Mouse (Mus musculus) limb, embryonic 15.5 days (tissue): Measurements from ENCODE around the gene Rad51b. TPM values are rescaled to one million over a fixed set of nuclear protein-coding genes. Genes with fewer than 3 reads are reported as not detected.

ENCODE experiments used
- ATAC-seq: fragments of 200-750 bp; cut with Nextera tagmentation; 2 replicates; pipeline ENCODE4 v1.8.0; 2017; ENCODE audit warnings: low read depth, moderate TSS enrichment; ENCODE audit not compliant: insufficient number of reproducible peaks, low FRiP score, low TSS enrichment
- H3K27ac ChIP-seq: fragments of 300-500 bp; sonication (generic); 2 replicates; pipeline ENCODE4 v1.5.1; 2015; ENCODE audit warnings: moderate library complexity, mild to moderate bottlenecking, inconsistent platforms
- H3K27me3 ChIP-seq: fragments of 300-500 bp; sonication (generic); 2 replicates; pipeline ENCODE4 v1.6.1; 2015; ENCODE audit warnings: inconsistent platforms
- H3K36me3 ChIP-seq: fragments of 300-500 bp; sonication (generic); 2 replicates; pipeline ENCODE4 v1.6.1; 2015; ENCODE audit warnings: inconsistent platforms
- H3K4me1 ChIP-seq: fragments of 300-500 bp; sonication (generic); 2 replicates; pipeline ENCODE4 v1.6.1; 2015; ENCODE audit warnings: inconsistent platforms
- H3K4me2 ChIP-seq: fragments of 300-500 bp; sonication (generic); 2 replicates; pipeline ENCODE4 v1.6.1; 2015; ENCODE audit warnings: mild to moderate bottlenecking, inconsistent platforms
- H3K4me3 ChIP-seq: fragments of 300-500 bp; sonication (generic); 2 replicates; pipeline ENCODE4 v1.5.1; 2015; ENCODE audit warnings: mild to moderate bottlenecking, inconsistent platforms
- H3K9ac ChIP-seq: fragments of 300-500 bp; sonication (generic); 2 replicates; pipeline ENCODE4 v1.6.1; 2015; ENCODE audit warnings: inconsistent platforms
- H3K9me3 ChIP-seq: fragments of 300-500 bp; sonication (generic); 2 replicates; pipeline ENCODE4 v1.6.1; 2016; ENCODE audit warnings: inconsistent platforms
- WGBS: fragments of 180-500 bp; shearing (Covaris S2); methylation state at CpG from one replicate; pipeline ENCODE4 v1.1.7; 2015; 5-methylcytosine and 5-hydroxymethylcytosine counted together
- polyA plus RNA-seq: library from polyadenylated mRNA; unstranded; fragments of >200 nt; fragmentation: Nextera tagmentation; extraction: Ambion mirVana; gene quantifications from 2 replicates; pipeline ENCODE4 v1.2.1, GENCODE M21; 2015

Gene Rad51b
- polyA plus RNA-seq, 1 experiment from 2014 or later: 5.2 TPM

GRCm38 (mm10) chr12:79750253-79751125, 453.4 kb downstream of the Rad51b start:
- H3K27me3 ChIP-seq: no peaks in the 10 kb centered on the region
- no peak overlapping the region for H3K4me3 ChIP-seq
- H3K4me1 ChIP-seq: peaks cover 57% of the 10 kb centered on the region
- ATAC-seq: peak; percentile 82
- 15% methylated on average over 10 of the region's 10 CpGs for WGBS
- H3K9ac ChIP-seq: no peak overlapping the region
- peak overlapping the region; percentile 72 for H3K27ac ChIP-seq
- peak overlapping the region; percentile 19; the same call in 1 of the 2 replicates for H3K4me2 ChIP-seq
- no peaks in the 10 kb centered on the region for H3K36me3 ChIP-seq
- no peaks in the 10 kb centered on the region for H3K9me3 ChIP-seq

DNA sequence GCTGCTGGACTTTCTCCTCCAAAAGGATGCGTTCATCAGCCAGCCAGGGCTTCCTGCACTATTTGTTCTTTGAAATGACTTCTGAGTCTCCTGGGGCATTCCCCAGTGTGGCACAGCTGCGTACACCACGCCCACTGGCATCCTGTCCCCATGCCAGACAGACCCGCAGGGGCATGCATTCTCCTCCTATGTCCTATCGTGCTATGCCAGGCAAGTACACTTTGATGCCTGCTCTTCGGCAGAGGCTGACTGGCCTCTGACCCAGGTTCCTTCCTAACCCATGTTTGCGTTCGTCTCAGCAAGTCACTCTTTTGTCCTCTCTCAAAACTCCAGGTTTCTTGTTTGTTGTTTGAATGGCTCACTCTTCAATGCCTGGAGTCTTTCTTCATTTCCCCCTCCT, 454.7 kb downstream of the Rad51b start:
- Histone ChIP-seq H3K27me3 (no peaks in the 10 kb centered on the region), H3K4me3 (no peak overlapping the region), H3K4me2 (no peak overlapping the region), H3K9ac (no peak overlapping the region), H3K36me3 (no peaks in the 10 kb centered on the region), H3K4me1 (peaks cover 57% of the 10 kb centered on the region), H3K27ac (peak overlapping the region; percentile 72), H3K9me3 (no peaks in the 10 kb centered on the region)
- WGBS: 27% methylated on average over 8 of the region's 8 CpGs
- ATAC-seq: no peak

DNA sequence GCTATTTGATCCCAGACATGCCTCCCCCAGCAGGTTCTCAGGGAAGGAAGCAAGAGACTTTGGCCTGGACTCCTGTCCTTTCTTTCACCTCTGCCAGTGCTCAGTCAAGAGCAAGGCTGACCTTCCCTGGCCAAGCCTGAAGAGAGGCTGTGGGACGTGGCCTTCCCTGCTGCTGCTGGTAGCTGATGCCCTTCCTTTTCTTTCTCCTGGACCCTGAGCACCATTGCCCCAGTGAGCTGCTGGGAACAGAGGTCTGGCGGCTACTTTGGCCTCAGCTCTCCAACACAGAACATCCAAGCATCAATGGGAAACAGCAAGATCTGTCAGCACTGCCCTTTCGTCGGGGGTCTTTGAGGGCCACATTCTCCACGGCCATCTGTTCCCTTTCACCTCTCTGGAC, 455.1 kb downstream of the Rad51b start:
- 51% methylated on average over 5 of the region's 5 CpGs for WGBS
- peaks cover 59% of the 10 kb centered on the region for H3K4me1 ChIP-seq

GRCm38 (mm10) chr12:79755617-79756016, 458.5 kb downstream of the Rad51b start:
- WGBS: 40% methylated on average over 4 of the region's 4 CpGs
- ATAC-seq: no peak

More for the DNA sequence above, 455.1 kb downstream of the Rad51b start:
- no peak overlapping the region for H3K4me2 ChIP-seq
- H3K27me3 ChIP-seq: no peaks in the 10 kb centered on the region
- H3K4me3 ChIP-seq: no peak overlapping the region
- no peaks in the 10 kb centered on the region for H3K36me3 ChIP-seq
- no peak for ATAC-seq
- H3K27ac ChIP-seq: peak overlapping the region; percentile 72; the same call in 1 of the 2 replicates
- no peaks in the 10 kb centered on the region for H3K9me3 ChIP-seq
- H3K9ac ChIP-seq: no peak overlapping the region

DNA sequence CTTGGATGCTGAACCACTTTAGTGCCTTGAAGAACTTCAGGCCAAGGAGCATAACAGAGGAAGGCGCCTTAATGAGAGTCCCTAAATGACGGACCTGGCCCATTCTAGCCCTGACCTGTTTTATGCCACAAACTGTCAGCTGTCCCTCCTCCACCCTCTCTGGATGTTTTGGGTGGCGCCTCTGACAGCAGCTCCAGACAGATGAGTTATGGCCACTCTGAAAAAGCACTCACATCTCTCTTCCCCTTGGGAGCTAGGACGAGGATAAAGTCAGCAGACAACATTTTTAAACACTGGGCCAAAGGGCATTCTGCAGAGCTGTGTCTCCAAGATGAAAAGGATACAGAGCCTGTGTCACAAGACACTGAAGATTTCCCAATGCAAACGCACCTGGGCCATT, 459.3 kb downstream of the Rad51b start:
- H3K4me1 ChIP-seq: peaks cover 37% of the 10 kb centered on the region
- H3K9ac ChIP-seq: no peak overlapping the region
- 60% methylated on average over 5 of the region's 5 CpGs for WGBS
- no peaks in the 10 kb centered on the region for H3K9me3 ChIP-seq
- ATAC-seq: no peak
- no peak overlapping the region for H3K4me2 ChIP-seq
- no peaks in the 10 kb centered on the region for H3K36me3 ChIP-seq
- H3K27me3 ChIP-seq: no peaks in the 10 kb centered on the region
- H3K27ac ChIP-seq: peak overlapping the region; percentile 47; the same call in 1 of the 2 replicates
- no peak overlapping the region for H3K4me3 ChIP-seq

More at GRCm38 (mm10) chr12:79755617-79756016, 458.5 kb downstream of the Rad51b start:
- Histone ChIP-seq H3K36me3 (no peaks in the 10 kb centered on the region), H3K27ac (peak overlapping the region; percentile 65), H3K9ac (no peak overlapping the region), H3K4me3 (no peak overlapping the region), H3K9me3 (no peaks in the 10 kb centered on the region), H3K4me2 (no peak overlapping the region), H3K4me1 (peaks cover 44% of the 10 kb centered on the region), H3K27me3 (no peaks in the 10 kb centered on the region)

DNA sequence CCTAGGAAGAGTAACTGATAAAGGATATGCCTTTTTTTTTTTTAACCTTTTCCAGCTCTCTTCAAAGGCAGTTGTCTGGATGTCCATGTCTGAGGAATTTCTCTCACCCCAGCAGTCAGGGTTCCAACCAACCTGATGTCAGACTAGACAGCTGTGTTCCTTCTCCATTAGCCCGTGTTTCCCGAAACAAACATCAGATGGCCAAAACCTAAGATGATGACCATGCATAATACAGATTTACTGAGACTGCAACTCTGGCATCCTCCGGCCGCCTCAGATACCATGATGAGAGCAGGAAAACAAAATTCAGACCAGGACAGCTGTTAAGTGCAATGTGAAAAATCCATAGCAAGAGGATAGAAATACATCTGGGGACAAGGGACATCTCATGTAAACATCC, 460.7 kb downstream of the Rad51b start:
- Histone ChIP-seq H3K27ac (no peak overlapping the region), H3K9me3 (no peaks in the 10 kb centered on the region), H3K4me3 (no peak overlapping the region), H3K4me2 (no peak overlapping the region), H3K4me1 (peaks cover 24% of the 10 kb centered on the region), H3K36me3 (no peaks in the 10 kb centered on the region), H3K27me3 (no peaks in the 10 kb centered on the region), H3K9ac (no peak overlapping the region)
- no peak for ATAC-seq
- WGBS: 72% methylated on average over 4 of the region's 4 CpGs

DNA sequence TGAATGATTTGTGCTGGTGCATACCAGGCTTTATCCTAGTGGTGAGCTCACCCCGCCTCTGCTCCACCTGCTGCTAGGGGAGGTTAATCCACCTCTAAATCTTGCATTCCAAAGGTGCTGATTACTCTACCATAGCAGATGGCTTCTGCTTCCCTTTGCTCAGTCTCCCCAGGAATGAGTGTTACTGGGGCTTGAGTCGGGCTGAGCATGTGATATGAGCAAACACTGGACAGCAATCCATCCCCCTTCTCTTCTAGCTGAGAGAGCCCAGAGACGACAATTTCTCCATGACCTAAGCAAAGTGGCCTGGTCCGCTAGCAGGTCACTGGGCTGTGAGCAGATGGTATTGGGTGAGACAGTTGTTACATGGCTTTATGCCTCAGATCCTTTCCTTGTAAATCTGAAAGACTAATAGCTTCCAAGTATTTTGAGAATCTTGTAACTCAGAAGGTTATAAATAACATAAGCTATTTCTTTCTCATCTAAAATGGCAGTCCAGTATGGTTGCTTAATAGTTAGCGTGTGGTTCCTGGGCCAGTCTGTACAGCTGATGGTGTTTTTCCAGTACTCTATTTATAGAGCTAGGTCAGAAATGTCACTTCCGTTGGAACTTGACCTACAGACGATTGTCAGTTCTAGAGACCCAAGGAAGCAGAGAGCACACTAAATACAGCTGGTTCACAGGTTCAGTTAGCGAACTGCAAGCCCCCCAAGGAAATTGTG, 462.3 kb downstream of the Rad51b start:
- no peaks in the 10 kb centered on the region for H3K36me3 ChIP-seq
- no peak for ATAC-seq
- H3K9me3 ChIP-seq: no peaks in the 10 kb centered on the region
- no peak overlapping the region for H3K4me2 ChIP-seq
- H3K27me3 ChIP-seq: no peaks in the 10 kb centered on the region
- H3K27ac ChIP-seq: no peak overlapping the region; the same call in 1 of the 2 replicates
- H3K4me1 ChIP-seq: peaks cover 24% of the 10 kb centered on the region
- no peak overlapping the region for H3K9ac ChIP-seq
- WGBS: 64% methylated on average over 8 of the region's 8 CpGs
- no peak overlapping the region for H3K4me3 ChIP-seq

GRCm38 (mm10) chr12:79761217-79761616, 464.1 kb downstream of the Rad51b start:
- Histone ChIP-seq H3K27ac (no peak overlapping the region), H3K27me3 (no peaks in the 10 kb centered on the region), H3K9ac (no peak overlapping the region), H3K4me2 (no peak overlapping the region), H3K9me3 (no peaks in the 10 kb centered on the region), H3K36me3 (no peaks in the 10 kb centered on the region), H3K4me1 (peaks cover 17% of the 10 kb centered on the region; the same call in 1 of the 2 replicates), H3K4me3 (no peak overlapping the region)
- ATAC-seq: no peak
- 74% methylated on average over 2 of the region's 2 CpGs for WGBS

DNA sequence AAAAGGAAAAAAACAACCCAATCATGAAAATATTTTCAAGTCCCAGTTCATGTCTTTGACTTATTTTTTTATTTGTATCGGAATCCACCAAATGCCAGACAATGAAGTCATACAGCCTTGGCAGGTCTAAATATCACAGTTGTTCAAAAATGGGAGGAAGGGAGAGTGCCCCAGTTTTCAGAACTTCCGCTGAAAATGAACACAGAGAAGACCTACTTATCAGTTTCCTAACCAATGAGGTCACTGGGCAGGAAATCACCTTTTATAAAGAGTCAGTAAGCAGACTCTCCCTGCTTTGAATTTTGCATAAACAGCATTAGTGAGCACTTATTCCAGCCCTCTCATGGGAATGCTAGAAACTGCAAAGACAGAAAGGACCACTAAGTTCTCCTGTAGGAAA, 465.0 kb downstream of the Rad51b start:
- Histone ChIP-seq H3K36me3 (no peaks in the 10 kb centered on the region), H3K27ac (no peak overlapping the region), H3K9me3 (no peaks in the 10 kb centered on the region), H3K4me1 (peaks cover 10% of the 10 kb centered on the region; the same call in 1 of the 2 replicates), H3K9ac (no peak overlapping the region), H3K4me3 (no peak overlapping the region), H3K4me2 (no peak overlapping the region), H3K27me3 (no peaks in the 10 kb centered on the region)
- ATAC-seq: no peak
- WGBS: 71% methylated on average over 2 of the region's 2 CpGs

GRCm38 (mm10) chr12:79762570-79763275, 465.6 kb downstream of the Rad51b start:
- Histone ChIP-seq H3K36me3 (no peaks in the 10 kb centered on the region), H3K27ac (no peak overlapping the region), H3K27me3 (no peaks in the 10 kb centered on the region), H3K4me3 (no peak overlapping the region), H3K9ac (no peak overlapping the region), H3K4me2 (no peak overlapping the region), H3K9me3 (no peaks in the 10 kb centered on the region), H3K4me1 (peaks cover 8% of the 10 kb centered on the region; the same call in 1 of the 2 replicates)
- no peak for ATAC-seq
- WGBS: 63% methylated on average over 7 of the region's 7 CpGs

- no peak overlapping the region for H3K4me3 ChIP-seq
- no peaks in the 10 kb centered on the region for H3K27me3 ChIP-seq
- no peaks in the 10 kb centered on the region for H3K9me3 ChIP-seq
- no peaks in the 10 kb centered on the region; the same call in 1 of the 2 replicates for H3K4me1 ChIP-seq
- no peak overlapping the region for H3K9ac ChIP-seq
- WGBS: 83% methylated on average over 6 of the region's 6 CpGs
- ATAC-seq: no peak
- no peak overlapping the region for H3K27ac ChIP-seq
- H3K36me3 ChIP-seq: no peaks in the 10 kb centered on the region
- no peak overlapping the region for H3K4me2 ChIP-seq
These were observed 469.0 kb downstream of the Rad51b start for GRCm38 (mm10) chr12:79766116-79766515.
